Mouse (Mus musculus): ENCODE results near the gene Ttc9c.

DNA sequence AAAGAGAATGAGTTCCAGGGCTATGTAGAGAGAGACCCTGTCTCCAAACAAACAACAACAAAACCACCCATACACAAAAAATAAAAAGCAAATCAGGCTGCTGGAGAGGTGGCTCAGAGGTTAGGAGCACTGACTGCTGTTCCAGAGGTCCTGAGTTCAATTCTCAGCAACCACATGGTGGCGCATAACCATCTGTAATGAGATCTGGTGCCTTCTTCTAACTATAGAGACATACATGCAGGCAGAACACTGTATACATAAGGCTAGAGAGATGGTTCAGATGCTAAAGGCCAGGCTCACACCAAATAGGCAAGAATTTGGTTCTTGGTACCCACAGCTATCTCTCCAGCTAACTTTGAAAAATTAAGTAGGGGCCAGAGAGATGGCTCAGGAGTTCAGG lies 39.9 kb upstream of the Ttc9c start:
- TF ChIP-seq CTCF (IDR thresholded peaks at IDR 0.05; ENCODE audit: borderline replicate concordance, insufficient read depth, low read length) (no peak), POLR2A (IDR thresholded peaks at IDR 0.05; ENCODE audit: low read depth, low read length) (no peak)
